Mouse (Mus musculus) liver, embryonic 14 days (tissue): ENCODE measurements around the gene Pacs1. TPM values are rescaled to one million over a fixed set of nuclear protein-coding genes. Genes with fewer than 3 reads are reported as not detected.

Source experiments
- polyA plus RNA-seq: library from polyadenylated mRNA; depleted of rRNA; stranded (reverse); fragments of >200 nt; gene quantifications from 2 replicates; pipeline ENCODE4 v1.2.3, GENCODE M21; 2012; rRNA removed

The Pacs1 gene
- 8.0 and 8.3 TPM in 2 replicates for polyA plus RNA-seq

GRCm38 (mm10) chr19:5272801-5273733 lies at the start of gene Pacs1:
TSS of gene Pacs1 (minus strand) at chr19:5273119.

GRCm38 (mm10) chr19:5297903-5298800 lies 25.2 kb upstream of the Pacs1 start, which contains the start of gene Gal3st3:
TSS of gene Gal3st3 (plus strand) at chr19:5298331.

GRCm38 (mm10) chr19:5294972-5295735 lies 22.2 kb upstream of the Pacs1 start, which contains the start of gene Sf3b2:
TSS of gene Sf3b2 (minus strand) at chr19:5295455.

GRCm38 (mm10) chr19:5118384-5118698 lies 154.6 kb downstream of the Pacs1 start, which contains the start of gene Klc2:
TSS of gene Klc2 (minus strand) at chr19:5118560.

GRCm38 (mm10) chr19:5106731-5107191 lies 166.2 kb downstream of the Pacs1 start, which contains the start of gene Rab1b:
TSS of gene Rab1b (minus strand) at chr19:5107072.

GRCm38 (mm10) chr19:5098363-5099143 lies 174.4 kb downstream of the Pacs1 start, which contains the start of gene Cnih2:
TSS of gene Cnih2 (minus strand) at chr19:5098521.

GRCm38 (mm10) chr19:5087884-5088728 lies 184.8 kb downstream of the Pacs1 start, which contains the start of gene Yif1a:
TSS of gene Yif1a (plus strand) at chr19:5088538.

GRCm38 (mm10) chr19:5085145-5085863 lies 187.6 kb downstream of the Pacs1 start, which contains the start of gene Tmem151a:
TSS of gene Tmem151a (minus strand) at chr19:5085531.

Other genes starting within 250 kb of the Pacs1 start
- 2.1 and 2.6 TPM in 2 replicates for gene Slc29a2, start 249.3 kb downstream of the Pacs1 start, polyA plus RNA-seq
- gene B4gat1, start 234.3 kb downstream of the Pacs1 start, polyA plus RNA-seq, result 2.6 and 3.7 TPM in 2 replicates
- 0.69 and 1.0 TPM in 2 replicates for gene AC124502.3, start 234.2 kb downstream of the Pacs1 start, polyA plus RNA-seq
- 19.9 and 20.8 TPM in 2 replicates for gene Brms1, start 231.8 kb downstream of the Pacs1 start, polyA plus RNA-seq
- 0.26 and 0.45 TPM in 2 replicates for gene Rin1, start 222.6 kb downstream of the Pacs1 start, polyA plus RNA-seq
- 1.4 and 2.4 TPM in 2 replicates for gene Cd248, start 205.0 kb downstream of the Pacs1 start, polyA plus RNA-seq
- 0.13 and 0.29 TPM in 2 replicates for gene Tmem151a, start 187.6 kb downstream of the Pacs1 start, polyA plus RNA-seq
- 29.3 and 37.2 TPM in 2 replicates for gene Yif1a, start 184.6 kb downstream of the Pacs1 start, polyA plus RNA-seq
- gene Cnih2, start 174.6 kb downstream of the Pacs1 start, polyA plus RNA-seq, result 0.61 and 0.62 TPM in 2 replicates
- gene Rab1b, start 166.0 kb downstream of the Pacs1 start, polyA plus RNA-seq, result 44.3 and 53.0 TPM in 2 replicates
- 2.6 and 2.8 TPM in 2 replicates for gene Klc2, start 154.6 kb downstream of the Pacs1 start, polyA plus RNA-seq
- gene Sf3b2, start 22.3 kb upstream of the Pacs1 start, polyA plus RNA-seq, result 56.0 and 58.5 TPM in 2 replicates
- gene Gal3st3, start 25.2 kb upstream of the Pacs1 start, polyA plus RNA-seq, result 0.03 and 0.08 TPM in 2 replicates
- not detected in 2 replicates for gene Catsper1, start 62.6 kb upstream of the Pacs1 start, polyA plus RNA-seq
- gene Cst6, start 76.5 kb upstream of the Pacs1 start, polyA plus RNA-seq, result 0.11 and 0.12 TPM in 2 replicates
- gene Eif1ad, start 93.6 kb upstream of the Pacs1 start, polyA plus RNA-seq, result 21.5 and 23.3 TPM in 2 replicates
- gene Banf1, start 94.0 kb upstream of the Pacs1 start, polyA plus RNA-seq, result 133 and 148 TPM in 2 replicates
- gene Sart1, start 115.6 kb upstream of the Pacs1 start, polyA plus RNA-seq, result 23.3 and 24.9 TPM in 2 replicates
- 0.01 and 0.09 TPM in 2 replicates for gene Tsga10ip, start 129.4 kb upstream of the Pacs1 start, polyA plus RNA-seq
- gene Drap1, start 151.9 kb upstream of the Pacs1 start, polyA plus RNA-seq, result 68.6 and 80.7 TPM in 2 replicates
- gene AI837181, start 152.0 kb upstream of the Pacs1 start, polyA plus RNA-seq, result 13.6 and 16.4 TPM in 2 replicates
- 0.01 TPM in 1 of 2 replicates, not detected in the other for gene Fosl1, start 174.4 kb upstream of the Pacs1 start, polyA plus RNA-seq
- 1.2 and 1.4 TPM in 2 replicates for gene Ccdc85b, start 184.8 kb upstream of the Pacs1 start, polyA plus RNA-seq
- gene Fibp, start 187.5 kb upstream of the Pacs1 start, polyA plus RNA-seq, result 23.0 and 23.8 TPM in 2 replicates
- 0.06 and 0.07 TPM in 2 replicates for gene Ctsw, start 195.4 kb upstream of the Pacs1 start, polyA plus RNA-seq
- gene Efemp2, start 200.8 kb upstream of the Pacs1 start, polyA plus RNA-seq, result 10.5 and 10.6 TPM in 2 replicates
- 11.9 and 12.6 TPM in 2 replicates for gene Mus81, start 215.3 kb upstream of the Pacs1 start, polyA plus RNA-seq
- gene Cfl1, start 217.3 kb upstream of the Pacs1 start, polyA plus RNA-seq, result 433 and 538 TPM in 2 replicates
- gene 1700020D05Rik, start 230.7 kb upstream of the Pacs1 start, polyA plus RNA-seq, result 0.45 and 0.81 TPM in 2 replicates
- gene Snx32, start 237.4 kb upstream of the Pacs1 start, polyA plus RNA-seq, result 6.9 and 8.5 TPM in 2 replicates